Mouse (Mus musculus) testis, adult 2 months (tissue): ENCODE data around the gene Prickle1. TPM values are rescaled to one million over a fixed set of nuclear protein-coding genes. Genes with fewer than 3 reads are reported as not detected.

ENCODE experiments used
- H3K27ac ChIP-seq: fragments of 200-500 bp; 2 replicates; pipeline ENCODE4 v1.5.1; 2012; ENCODE audit warnings: low read depth, low read length; ENCODE audit not compliant: control insufficient read depth, insufficient read depth
- H3K27me3 ChIP-seq: fragments of 200-500 bp; 2 replicates; pipeline ENCODE4 v1.6.1; 2012; ENCODE audit warnings: mild to moderate bottlenecking, low read length, moderate library complexity; ENCODE audit not compliant: control insufficient read depth, insufficient read depth
- H3K36me3 ChIP-seq: fragments of 200-500 bp; 2 replicates; pipeline ENCODE4 v1.6.1; 2012; ENCODE audit warnings: mild to moderate bottlenecking, low read length; ENCODE audit not compliant: control insufficient read depth, insufficient read depth
- H3K4me1 ChIP-seq: fragments of 200-500 bp; 2 replicates; pipeline ENCODE4 v1.6.1; 2012; ENCODE audit warnings: low read length; ENCODE audit not compliant: control insufficient read depth, insufficient read depth
- H3K4me3 ChIP-seq: fragments of 200-500 bp; 2 replicates; pipeline ENCODE4 v1.5.1; 2012; ENCODE audit warnings: low read depth, mild to moderate bottlenecking, low read length, moderate library complexity, mixed read lengths; ENCODE audit not compliant: control insufficient read depth
- CTCF ChIP-seq: fragments of 200-500 bp; IDR thresholded peaks from 2 replicates; pipeline ENCODE4 v1.5.1; 2012; ENCODE audit warnings: low read depth, mild to moderate bottlenecking, inconsistent platforms, low read length, moderate library complexity; ENCODE audit not compliant: control insufficient read depth, insufficient read depth, insufficient replicate concordance
- POLR2A ChIP-seq: fragments of 200-500 bp; IDR thresholded peaks from 2 replicates; pipeline ENCODE4 v1.6.1; 2012; ENCODE audit warnings: low read depth, mild to moderate bottlenecking, inconsistent platforms, low read length, moderate library complexity; ENCODE audit not compliant: control insufficient read depth
- polyA plus RNA-seq: library from polyadenylated mRNA; depleted of rRNA; stranded (reverse); fragments of >200 nt; gene quantifications from 2 replicates; pipeline ENCODE4 v1.2.3, GENCODE M21; 2012

Prickle1 gene
- polyA plus RNA-seq, 1 experiment: 3.9 TPM

DNA sequence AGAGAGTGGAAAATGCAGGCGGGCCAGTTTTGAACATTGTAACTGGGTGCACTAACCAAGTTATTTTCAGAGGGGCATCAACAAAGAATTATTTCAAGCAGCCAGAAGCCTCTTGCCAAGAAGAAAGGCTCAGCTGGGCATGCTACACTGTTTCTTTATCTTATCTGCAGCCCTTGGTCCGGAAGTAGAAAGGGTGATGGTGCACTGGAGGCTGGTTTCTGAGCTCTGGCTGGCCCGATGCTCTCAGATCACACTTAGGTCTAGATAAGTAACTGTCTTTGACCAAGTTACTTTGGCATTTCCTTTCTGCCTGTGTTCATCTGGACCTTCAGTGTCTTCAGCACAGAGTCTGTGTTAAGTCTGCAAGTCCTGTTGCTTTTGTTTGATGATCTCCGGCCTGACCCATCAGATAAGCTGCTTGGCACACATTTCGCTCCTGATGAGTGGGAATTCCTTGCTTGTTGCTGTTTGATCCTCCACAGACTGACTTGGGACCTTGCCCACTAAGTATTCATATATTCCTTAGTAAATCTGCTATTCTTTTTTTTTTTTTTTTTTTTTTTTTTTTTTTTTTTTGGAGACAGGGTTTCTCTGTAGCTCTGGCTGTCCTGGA, 70.3 kb downstream of the Prickle1 start:
- Histone ChIP-seq H3K4me3 (no peak overlapping the region), H3K27ac (no peak overlapping the region), H3K27me3 (no peaks in the 10 kb centered on the region), H3K4me1 (no peaks in the 10 kb centered on the region), H3K36me3 (no peaks in the 10 kb centered on the region)
- TF ChIP-seq POLR2A: no peak
- TF ChIP-seq CTCF: no peak

DNA sequence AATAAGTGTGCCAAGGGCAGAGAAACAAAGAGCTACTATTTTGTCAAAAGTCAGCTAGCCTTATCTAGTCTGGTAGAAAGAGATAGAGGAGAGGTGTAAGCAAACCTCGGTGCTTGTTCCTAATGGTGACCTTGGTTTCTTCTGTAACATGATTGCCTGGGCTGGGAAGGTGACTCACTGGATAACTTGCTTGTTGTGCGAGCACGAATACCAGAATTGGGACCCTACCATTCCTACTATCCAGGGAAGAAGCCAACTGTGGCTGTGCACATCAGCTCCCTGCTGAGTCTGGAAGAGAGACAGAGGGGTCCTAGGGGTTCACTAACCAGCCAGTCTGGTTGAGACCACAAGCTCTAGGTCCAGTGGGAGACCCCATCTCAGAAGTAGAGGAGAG, 73.9 kb downstream of the Prickle1 start:
- no peak overlapping the region for H3K4me3 ChIP-seq
- no peaks in the 10 kb centered on the region for H3K27me3 ChIP-seq
- TF ChIP-seq CTCF (no peak), POLR2A (no peak)
- peaks cover 5% of the 10 kb centered on the region for H3K4me1 ChIP-seq
- H3K36me3 ChIP-seq: no peaks in the 10 kb centered on the region
- peak overlapping the region; percentile 39 for H3K27ac ChIP-seq

DNA sequence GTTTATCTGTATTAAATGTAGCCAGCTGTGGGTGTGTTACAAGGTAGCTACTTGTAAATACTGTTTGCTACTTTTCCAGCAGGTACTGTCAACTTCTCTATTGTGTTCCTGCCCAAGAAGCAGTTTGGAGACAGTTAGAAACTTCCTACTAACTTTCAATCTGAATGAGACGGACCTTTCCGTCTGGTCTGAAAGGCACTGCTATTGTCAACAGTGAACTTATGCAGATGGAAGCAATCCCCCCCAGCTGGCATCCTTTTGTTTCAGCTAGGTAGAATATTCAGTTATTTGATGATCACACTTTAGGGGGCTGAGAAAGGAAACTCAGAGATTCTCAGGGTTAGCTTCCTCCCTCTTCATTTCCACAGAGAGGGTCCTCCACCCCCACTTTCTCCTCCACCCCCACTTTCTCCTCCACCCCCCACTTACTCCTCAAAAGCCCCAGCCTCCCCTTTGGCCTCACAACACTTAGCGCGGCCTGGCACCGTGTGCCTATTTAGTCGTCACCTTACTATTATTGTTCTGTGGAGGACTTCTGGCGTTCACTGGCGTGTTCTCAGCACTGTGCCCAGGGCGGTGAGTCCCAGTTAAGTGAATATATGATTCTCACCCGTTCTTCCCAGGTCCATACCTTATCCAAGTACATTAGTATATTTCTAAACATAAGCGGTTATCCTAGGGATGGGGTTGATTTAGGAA, 74.5 kb downstream of the Prickle1 start:
- TF ChIP-seq POLR2A (no peak), CTCF (no peak)
- Histone ChIP-seq H3K27me3 (no peaks in the 10 kb centered on the region), H3K4me1 (peaks cover 5% of the 10 kb centered on the region), H3K4me3 (no peak overlapping the region), H3K27ac (no peak overlapping the region; the same call in 1 of the 2 replicates), H3K36me3 (no peaks in the 10 kb centered on the region)

DNA sequence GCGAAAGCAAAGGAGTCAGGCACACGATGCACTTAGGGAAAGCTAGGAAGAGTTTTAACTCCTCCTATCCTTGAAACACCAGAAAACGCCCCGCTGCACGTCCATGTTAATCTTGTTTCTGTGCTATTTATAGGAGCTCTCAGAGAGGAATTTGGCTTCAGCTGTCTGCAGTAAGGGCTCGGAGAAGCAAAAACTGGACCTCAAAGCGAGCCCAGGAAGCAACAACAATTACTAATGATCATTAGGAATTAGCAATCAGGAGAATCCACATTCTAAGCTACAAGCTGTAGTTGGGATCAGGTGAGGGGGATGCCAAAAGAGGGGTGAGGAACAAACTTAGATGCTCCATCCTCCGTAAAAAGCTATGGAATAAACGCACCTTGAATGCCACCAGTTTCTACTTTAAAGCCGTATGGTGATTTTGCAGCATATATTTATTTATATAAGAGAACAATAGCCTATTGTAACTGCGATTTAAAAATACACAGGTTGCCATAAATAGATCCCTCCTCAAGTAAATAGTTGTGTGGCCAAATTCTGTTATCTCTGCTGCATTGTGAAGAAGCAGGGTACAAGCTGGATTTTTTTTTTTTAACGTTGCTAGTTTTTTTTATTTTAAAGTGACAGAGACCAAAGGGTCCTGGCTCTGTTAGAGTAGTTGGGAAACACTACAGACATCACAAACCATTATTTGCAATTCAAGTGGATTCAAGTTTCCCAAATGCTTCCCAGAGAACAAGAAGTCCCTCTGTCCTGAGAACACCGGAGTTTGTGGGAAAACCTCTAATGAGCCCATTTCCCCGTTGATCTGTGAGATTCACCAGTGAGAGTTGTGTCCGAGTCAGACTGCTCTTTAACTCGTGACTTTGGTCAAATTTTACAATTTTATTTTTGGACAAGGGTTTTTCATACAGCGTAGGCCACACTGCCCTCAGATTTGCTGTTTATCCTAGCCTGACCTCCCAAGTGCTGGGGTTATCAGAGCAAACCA, 75.6 kb downstream of the Prickle1 start:
- Histone ChIP-seq H3K36me3 (no peaks in the 10 kb centered on the region), H3K27ac (peak overlapping the region; percentile 88), H3K4me3 (peak overlapping the region; percentile 87; the same call in 1 of the 2 replicates), H3K4me1 (peaks cover 5% of the 10 kb centered on the region), H3K27me3 (no peaks in the 10 kb centered on the region)
- TF ChIP-seq POLR2A (no peak), CTCF (no peak)

DNA sequence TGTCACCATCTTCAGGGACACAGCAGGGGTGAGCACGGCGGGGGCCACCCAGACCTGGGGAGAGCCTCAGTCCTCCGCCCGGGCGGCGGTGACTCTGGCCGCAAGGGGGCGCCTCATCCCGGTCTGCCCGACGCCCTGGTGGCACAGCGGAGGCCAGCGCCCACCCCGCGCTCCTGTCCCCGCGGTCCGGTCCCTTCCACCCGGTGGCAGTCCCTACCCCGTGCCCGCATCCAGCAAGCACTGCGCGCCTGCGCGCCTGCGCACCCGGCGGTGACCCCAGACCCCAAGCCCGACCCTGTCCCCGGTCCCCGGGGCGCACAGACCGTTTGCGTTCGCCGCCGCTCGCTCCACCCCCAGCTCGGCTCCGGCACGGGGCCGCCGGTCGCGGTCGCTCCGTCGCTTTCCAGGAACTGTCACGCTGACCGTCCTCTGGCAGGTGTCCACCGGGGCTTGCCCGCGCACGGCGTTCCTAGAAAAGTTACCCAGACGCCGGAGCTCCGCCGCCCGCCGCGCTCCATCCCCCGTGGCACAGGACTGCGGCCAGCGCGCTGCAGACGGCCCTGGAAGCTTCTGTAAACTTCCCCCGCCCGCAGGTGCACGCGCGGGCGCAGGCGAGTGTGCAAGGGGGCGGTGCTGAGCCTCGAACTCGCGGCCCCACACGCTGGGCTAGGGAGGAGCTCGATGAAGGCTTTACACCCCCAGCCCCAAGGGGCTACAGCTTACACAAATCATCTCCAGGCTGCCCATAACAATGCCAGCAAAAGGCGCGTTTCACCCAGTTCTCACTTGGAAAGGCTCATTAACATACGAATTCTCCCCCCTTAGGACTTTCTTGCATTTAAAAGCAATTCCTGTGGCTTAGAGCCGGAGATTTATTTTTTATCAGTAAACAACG, 76.5 kb downstream of the Prickle1 start:
- H3K4me1 ChIP-seq: peaks cover 5% of the 10 kb centered on the region
- H3K27ac ChIP-seq: peak overlapping the region; percentile 79
- H3K4me3 ChIP-seq: peak overlapping the region; percentile 87
- no peaks in the 10 kb centered on the region for H3K27me3 ChIP-seq
- H3K36me3 ChIP-seq: no peaks in the 10 kb centered on the region
- TF ChIP-seq POLR2A (no peak), CTCF (peak; percentile 62)

DNA sequence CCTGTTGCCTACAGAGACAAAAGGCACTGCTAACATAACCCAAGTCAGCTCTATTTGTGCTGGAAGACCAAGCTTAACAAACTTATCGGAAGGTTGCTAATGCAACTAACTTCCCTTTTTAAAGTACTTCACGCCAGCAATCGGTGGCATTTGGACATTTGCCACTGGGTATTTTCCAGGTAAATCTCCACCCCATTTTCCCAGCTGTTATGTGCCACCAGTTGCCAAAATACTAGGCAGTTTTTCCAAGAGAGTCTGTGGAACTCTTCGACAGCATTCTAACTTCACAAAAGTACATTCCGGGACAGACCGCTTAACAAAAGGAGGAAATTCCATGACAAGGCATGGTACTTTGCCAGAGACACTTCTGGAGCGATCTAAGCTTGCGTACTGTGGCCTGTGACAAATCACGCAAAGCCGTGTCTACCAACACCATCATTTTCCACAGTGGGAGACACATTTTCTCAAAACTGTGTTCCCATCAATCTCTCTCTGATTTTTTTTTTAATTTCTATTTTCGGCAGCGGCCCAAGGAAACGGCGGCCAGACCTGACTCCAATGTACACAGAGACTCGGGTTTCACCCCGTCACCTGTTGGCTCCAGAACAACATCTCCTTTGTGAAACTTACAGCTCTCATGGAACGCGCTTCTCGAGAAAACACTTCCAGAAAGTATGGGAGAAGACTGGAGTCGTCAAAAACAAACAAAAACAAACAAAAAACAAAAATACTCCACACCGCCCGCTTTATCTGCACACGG, 77.4 kb downstream of the Prickle1 start:
- H3K36me3 ChIP-seq: no peaks in the 10 kb centered on the region
- no peaks in the 10 kb centered on the region for H3K27me3 ChIP-seq
- H3K4me1 ChIP-seq: peaks cover 5% of the 10 kb centered on the region
- H3K27ac ChIP-seq: peak overlapping the region; percentile 46
- TF ChIP-seq POLR2A (no peak), CTCF (no peak)
- peak overlapping the region; percentile 87 for H3K4me3 ChIP-seq
